In genomic region chr3:105060992-105061391, GRCm38 (mm10) we compare ENCODE assay signal across 26 mouse cellular contexts. TPM values are rescaled to one million over a fixed set of nuclear protein-coding genes. Genes with fewer than 3 reads are reported as not detected.
A peak's percentile ranks its signal among the peaks of the same experiment; 100 is the strongest.
DNase-seq lines count a peak whose midpoint lies in the region; ATAC-seq and TF ChIP-seq lines count a peak whose summit lies in the region.
"Had no signal": no experiment of that assay in that cellular context is flagged by ENCODE, and none has a peak within 500 bp of the region (broad histone marks: within the 10 kb centered on the region; RNA-seq: fewer than 3 reads in every experiment).

No protein-coding gene starts in this region.

- H3K4me3 ChIP-seq in heart, postnatal 0 days (ENCODE audit: low read depth, low read length), result no peak overlapping the region
- H3K4me3 ChIP-seq in embryonic facial prominence, embryonic 11.5 days (ENCODE audit: low read depth, low read length), result no peak overlapping the region
- no peak overlapping the region for H3K4me3 ChIP-seq in embryonic fibroblast, embryonic 13.5 days (ENCODE audit: insufficient read depth, low read length)
- H3K4me3 ChIP-seq in limb, embryonic 15.5 days, result no peak overlapping the region
- H3K4me3 ChIP-seq: heart, embryonic 10.5 days; kidney, embryonic 15.5 days; liver, embryonic 13.5 days; midbrain, embryonic 10.5 days had no signal

- intact Hi-C loops in heart, postnatal 25 days (cut with DNase I), result loop anchor here (5.0 kb wide), 2 partner anchors 289 to 349 kb away; no protein-coding TSS in a partner anchor

- H3K9me3 ChIP-seq in heart, postnatal 0 days (replicated peaks; ENCODE audit: control insufficient read depth, low read length), result no peaks in the 10 kb centered on the region
- no peaks in the 10 kb centered on the region for H3K9me3 ChIP-seq in embryonic facial prominence, embryonic 11.5 days (replicated peaks; ENCODE audit: control insufficient read depth, low read length)
- no peaks in the 10 kb centered on the region for H3K9me3 ChIP-seq in limb, embryonic 15.5 days
- H3K9me3 ChIP-seq: heart, embryonic 10.5 days; liver, embryonic 13.5 days; midbrain, embryonic 10.5 days had no signal

- no peak overlapping the region for H3K9ac ChIP-seq in heart, postnatal 0 days (replicated peaks; ENCODE audit: low read depth, low read length)
- no peak overlapping the region for H3K9ac ChIP-seq in embryonic facial prominence, embryonic 11.5 days (replicated peaks; ENCODE audit: low read length)
- no peak overlapping the region for H3K9ac ChIP-seq in limb, embryonic 15.5 days
- H3K9ac ChIP-seq: kidney, embryonic 15.5 days; liver, embryonic 13.5 days; lung, embryonic 14.5 days had no signal

- H3K27ac ChIP-seq in heart, postnatal 0 days (ENCODE audit: low read depth), result 0 out of 2 replicates have a peak overlapping the region, but pooled peaks have one; percentile 4
- H3K27ac ChIP-seq in embryonic facial prominence, embryonic 11.5 days (replicated peaks; ENCODE audit: low read depth, low read length), result no peak overlapping the region
- H3K27ac ChIP-seq in embryonic fibroblast, embryonic 13.5 days (ENCODE audit: insufficient read depth, low read length), result peak overlapping the region; percentile 94
- H3K27ac ChIP-seq in limb, embryonic 15.5 days, result peak overlapping the region; percentile 63
- H3K27ac ChIP-seq: kidney, embryonic 15.5 days; liver, embryonic 13.5 days; midbrain, embryonic 10.5 days had no signal

- no peaks in the 10 kb centered on the region for H3K27me3 ChIP-seq in heart, postnatal 0 days (ENCODE audit: control insufficient read depth, insufficient read depth, low read length)
- H3K27me3 ChIP-seq in embryonic facial prominence, embryonic 11.5 days (ENCODE audit: control insufficient read depth, insufficient read depth, low read length), result no peaks in the 10 kb centered on the region
- H3K27me3 ChIP-seq in limb, embryonic 15.5 days, result no peaks in the 10 kb centered on the region

- H3K36me3 ChIP-seq in heart, postnatal 0 days (replicated peaks; ENCODE audit: control insufficient read depth, insufficient read depth, low read length), result no peaks in the 10 kb centered on the region
- H3K36me3 ChIP-seq in embryonic facial prominence, embryonic 11.5 days (replicated peaks; ENCODE audit: control insufficient read depth, insufficient read depth, low read depth, low read length), result no peaks in the 10 kb centered on the region
- H3K36me3 ChIP-seq in limb, embryonic 15.5 days, result no peaks in the 10 kb centered on the region
- H3K36me3 ChIP-seq: heart, embryonic 10.5 days; kidney, embryonic 15.5 days; liver, embryonic 13.5 days; midbrain, embryonic 10.5 days had no signal

- TF ChIP-seq POLR2A in embryonic fibroblast, embryonic 13.5 days (IDR thresholded peaks at IDR 0.05; ENCODE audit: low read depth, low read length), result no peak

- no peak for ATAC-seq in heart, postnatal 0 days (ENCODE audit: insufficient read depth, low read depth)
- ATAC-seq in embryonic facial prominence, embryonic 11.5 days (replicated peaks; ENCODE audit: insufficient number of reproducible peaks, low FRiP score, low TSS enrichment, low read depth), result no peak
- peak; percentile 26; the same call in 1 of the 2 replicates for ATAC-seq in limb, embryonic 15.5 days (ENCODE audit: insufficient number of reproducible peaks, low FRiP score, low TSS enrichment, low read depth)
- ATAC-seq: hindbrain, embryonic 16.5 days; intestine, embryonic 16.5 days had no signal

- H3K4me2 ChIP-seq in heart, postnatal 0 days (ENCODE audit: low read depth, low read length), result no peak overlapping the region
- no peak overlapping the region for H3K4me2 ChIP-seq in embryonic facial prominence, embryonic 11.5 days (ENCODE audit: low read depth, low read length)
- no peak overlapping the region for H3K4me2 ChIP-seq in limb, embryonic 15.5 days
- H3K4me2 ChIP-seq: kidney, embryonic 15.5 days; liver, embryonic 13.5 days; lung, embryonic 14.5 days had no signal

- no peaks in the 10 kb centered on the region for H3K4me1 ChIP-seq in heart, postnatal 0 days (ENCODE audit: control insufficient read depth, insufficient read depth)
- H3K4me1 ChIP-seq in embryonic facial prominence, embryonic 11.5 days (ENCODE audit: control insufficient read depth, insufficient read depth, low read length), result no peaks in the 10 kb centered on the region; the same call in 1 of the 2 replicates
- H3K4me1 ChIP-seq in embryonic fibroblast, embryonic 13.5 days (ENCODE audit: control insufficient read depth, insufficient read depth, low read length), result peaks cover 12% of the 10 kb centered on the region
- H3K4me1 ChIP-seq in limb, embryonic 15.5 days, result peaks cover 15% of the 10 kb centered on the region

- no peak for DNase-seq in heart, postnatal 0 days (ENCODE audit: low spot score)
- no peak for DNase-seq in heart, postnatal 25 days (ENCODE audit: low spot score)
- DNase-seq in embryonic facial prominence, embryonic 11.5 days (ENCODE audit: low spot score), result peak; percentile 63
- no peak for DNase-seq in left cerebral cortex, adult 8-10 months (ENCODE audit: low spot score in 2 of 2)
- no peak for DNase-seq in adrenal gland, postnatal 14 days
- DNase-seq: adrenal gland, adult 2 months; cerebellum, adult 9-10 months; gastrocnemius, postnatal 10 days; heart, postnatal 36 days; liver, embryonic 13.5 days; lung, embryonic 14.5 days; lung, postnatal 4 days; thymus, postnatal 25 days had no signal

- no peak for TF ChIP-seq CTCF in heart, postnatal 0 days (IDR thresholded peaks at IDR 0.05; ENCODE audit: low read depth)
- TF ChIP-seq CTCF in embryonic fibroblast, embryonic 13.5 days (IDR thresholded peaks at IDR 0.05; ENCODE audit: borderline replicate concordance, insufficient read depth, low read length), result no peak

- WGBS in heart, postnatal 0 days, result 62% methylated on average over 6 of the region's 6 CpGs
- WGBS in embryonic facial prominence, embryonic 11.5 days, result 17% methylated on average over 6 of the region's 6 CpGs
- WGBS in limb, embryonic 15.5 days, result 23% methylated on average over 6 of the region's 6 CpGs

- TF ChIP-seq EP300 in heart, postnatal 0 days (IDR thresholded peaks at IDR 0.05; ENCODE audit: low read depth), result no peak

RNA-seq across cellular contexts. Expression of gene 4930564D02Rik, which starts 5.7 kb away (rescaled TPM):
- not detected in 2 replicates for total RNA-seq in heart, postnatal 0 days (2014; rRNA removed; ENCODE audit: low replicate concordance)
- not detected in 2 replicates for polyA plus RNA-seq in heart, postnatal 0 days (2015; fragmentation: Nextera tagmentation; extraction: Ambion mirVana)
- not detected for total RNA-seq in heart, postnatal 25 days (2021)
- polyA plus RNA-seq in embryonic facial prominence, embryonic 11.5 days (2014; fragmentation: Nextera tagmentation; extraction: Ambion mirVana), result not detected in 2 replicates
- polyA plus RNA-seq in embryonic fibroblast, embryonic 13.5 days (2011; ENCODE audit: insufficient read length, low read depth, missing spikeins), result not detected in 2 replicates
- not detected in 2 replicates for polyA plus RNA-seq in limb, embryonic 15.5 days (2015; fragmentation: Nextera tagmentation; extraction: Ambion mirVana)
- total RNA-seq in left cerebral cortex, adult 8-10 months (2022), result not detected
- not detected in 2 replicates for total RNA-seq in adrenal gland, postnatal 14 days (2021)
- total RNA-seq: adrenal gland, adult 2 months; common myeloid progenitor, adult 5-6 weeks; gastrocnemius, postnatal 10 days; heart, postnatal 36 days; layer of hippocampus, postnatal 25 days; left cerebral cortex, postnatal 14 days; monocyte, adult 5-6 weeks had no signal
- polyA plus RNA-seq: adrenal gland, adult 2 months; heart, embryonic 10.5 days; hindbrain, embryonic 16.5 days; intestine, embryonic 16.5 days; kidney, embryonic 15.5 days; liver, embryonic 13.5 days; lung, embryonic 14.5 days; midbrain, embryonic 10.5 days; neural tube, embryonic 11.5 days; small intestine, adult 2 months had no signal

RNA-seq across cellular contexts. Expression of gene Cttnbp2nl, which starts 8.0 kb away (rescaled TPM):
- total RNA-seq in heart, postnatal 0 days (2014; rRNA removed; ENCODE audit: low replicate concordance), result 8.9 and 15.0 TPM in 2 replicates
- 12.6 and 13.5 TPM in 2 replicates for polyA plus RNA-seq in heart, postnatal 0 days (2015; fragmentation: Nextera tagmentation; extraction: Ambion mirVana)
- total RNA-seq in heart, postnatal 25 days (2021), result 10 to 100 TPM; 18.9 to 20.1 TPM
- 44.3 and 44.7 TPM in 2 replicates for polyA plus RNA-seq in embryonic facial prominence, embryonic 11.5 days (2014; fragmentation: Nextera tagmentation; extraction: Ambion mirVana)
- 54.8 and 74.0 TPM in 2 replicates for polyA plus RNA-seq in embryonic fibroblast, embryonic 13.5 days (2011; ENCODE audit: insufficient read length, low read depth, missing spikeins)
- polyA plus RNA-seq in limb, embryonic 15.5 days (2015; fragmentation: Nextera tagmentation; extraction: Ambion mirVana), result 28.1 and 28.7 TPM in 2 replicates
- total RNA-seq in left cerebral cortex, adult 8-10 months (2022), result 10 to 100 TPM; 25.6 to 34.7 (median 29.9) TPM
- total RNA-seq in adrenal gland, postnatal 14 days (2021), result 22.9 and 27.3 TPM in 2 replicates
